Mouse (Mus musculus) kidney, postnatal 10 days (tissue): Measurements from ENCODE around the gene Trim66.

ENCODE experiments used
- DNase-seq: peaks from one replicate; pipeline ENCODE4 v3.0.0; 2021; ENCODE audit warnings: mixed read lengths

Trim66 gene

DNA sequence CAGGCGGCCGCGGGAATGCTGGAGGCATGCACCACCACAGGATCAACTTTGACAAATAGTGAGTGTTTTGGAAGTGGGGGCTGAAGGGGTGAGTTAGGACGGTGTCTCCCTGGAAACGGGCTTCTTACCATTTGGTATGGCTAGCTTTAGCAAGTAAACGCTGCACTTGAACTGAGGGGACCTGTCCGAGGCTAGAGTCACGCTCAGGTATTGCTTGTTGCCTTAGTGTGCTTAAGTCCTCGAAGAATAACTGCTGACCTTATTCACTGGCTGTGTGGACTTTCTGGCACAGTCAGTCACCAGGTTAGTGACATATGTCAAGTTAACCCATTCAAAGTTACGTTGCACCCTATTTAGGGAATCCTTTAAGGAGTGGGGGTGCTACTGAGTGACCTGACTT lies 12.0 kb upstream of the Trim66 start:
- no peak for DNase-seq

DNA sequence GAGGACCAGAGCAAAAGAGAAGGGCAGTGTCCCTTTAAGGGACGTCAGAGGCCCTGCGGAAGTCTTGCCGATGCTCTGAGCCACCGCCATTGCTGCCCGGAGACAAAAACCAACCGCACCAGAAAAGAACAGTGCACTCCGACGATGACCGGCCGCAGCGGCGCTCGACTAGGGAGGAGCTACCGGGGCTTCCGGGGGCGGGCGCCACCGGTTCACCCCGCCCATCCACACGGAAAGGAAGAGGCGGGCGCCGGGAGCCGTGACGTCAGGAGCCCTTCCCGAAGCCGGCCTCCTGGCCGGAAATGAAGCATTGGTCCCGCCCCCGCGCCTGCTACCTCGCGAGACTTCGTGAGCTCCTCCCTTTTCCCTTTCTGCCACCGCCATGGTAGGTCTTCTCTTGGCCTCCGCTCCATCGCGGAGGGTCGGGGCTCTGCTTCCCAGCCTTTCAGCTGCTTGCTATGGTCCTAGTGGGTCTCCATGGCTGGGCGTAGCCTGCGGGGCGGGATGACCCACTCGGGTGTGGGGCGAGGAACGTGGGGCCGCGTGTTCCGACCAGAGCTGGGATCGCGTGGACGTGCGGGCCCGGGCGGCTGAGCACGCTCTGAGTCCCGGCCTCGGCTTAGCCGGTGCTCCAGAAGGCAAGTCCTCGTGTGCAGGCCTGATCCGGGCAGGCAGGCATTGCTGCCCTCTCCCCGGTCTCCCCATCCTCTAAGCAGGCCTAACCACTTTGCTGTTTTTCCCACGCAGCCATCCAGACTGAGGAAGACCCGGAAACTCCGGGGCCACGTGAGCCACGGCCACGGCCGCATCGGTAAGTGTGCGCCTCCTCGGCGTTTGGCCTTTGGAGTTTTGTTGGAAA lies 11.1 kb upstream of the Trim66 start, which contains the start of gene Rpl27a:
Rpl27a (plus strand) TSS at position 310 of the 859 bp plus-strand sequence.
- peak; percentile 100 for DNase-seq

DNA sequence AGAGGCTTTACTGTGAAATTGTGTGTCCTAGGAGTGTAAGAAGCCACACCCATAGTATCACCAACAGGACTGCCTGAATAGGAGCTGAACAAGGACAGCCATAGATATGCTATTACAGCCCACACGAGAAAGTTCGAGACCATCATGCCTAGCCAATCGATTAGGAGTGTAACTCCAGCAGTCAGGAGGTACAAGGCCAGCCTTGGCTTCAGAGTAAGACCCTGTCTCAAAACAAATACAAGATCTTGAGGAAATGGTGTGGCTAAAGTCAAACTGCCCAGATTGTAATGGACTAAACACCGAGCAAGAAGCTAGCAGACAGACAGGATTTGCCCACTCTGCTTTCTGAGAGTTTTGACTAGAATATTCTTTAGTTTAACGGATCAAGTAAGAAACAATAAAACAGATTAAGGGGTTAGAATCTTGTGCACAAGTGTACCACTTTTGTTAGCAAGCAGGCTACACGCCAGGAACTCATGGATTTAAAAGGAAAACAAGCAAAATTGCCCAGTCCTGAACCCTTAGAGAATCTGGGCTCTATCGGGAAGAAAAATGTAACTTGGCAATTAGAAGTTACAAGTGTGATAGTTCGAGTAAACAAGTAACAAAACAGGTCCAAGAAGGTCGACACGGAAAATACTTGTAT lies 10.2 kb upstream of the Trim66 start:
- peak; percentile 11 for DNase-seq

DNA sequence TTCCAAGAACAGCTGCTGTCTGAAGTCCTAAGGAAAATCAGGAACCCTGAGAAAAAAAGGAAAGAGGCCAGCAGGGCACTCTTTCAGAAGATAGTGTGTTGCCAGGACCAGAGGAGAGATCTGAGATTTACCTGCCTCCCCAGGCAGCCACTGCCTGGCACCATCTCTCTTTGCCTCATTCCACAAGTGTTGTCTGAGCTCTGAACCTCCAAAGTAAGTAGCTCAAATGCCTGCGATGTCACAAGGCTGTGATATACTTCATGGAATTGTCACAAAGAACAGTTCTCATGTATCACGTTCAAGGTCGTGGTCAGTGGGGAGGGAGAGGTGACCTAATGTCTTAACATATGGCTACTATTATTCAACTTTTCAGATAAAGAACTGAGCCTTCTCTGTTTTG lies 8.6 kb upstream of the Trim66 start:
- no peak for DNase-seq

DNA sequence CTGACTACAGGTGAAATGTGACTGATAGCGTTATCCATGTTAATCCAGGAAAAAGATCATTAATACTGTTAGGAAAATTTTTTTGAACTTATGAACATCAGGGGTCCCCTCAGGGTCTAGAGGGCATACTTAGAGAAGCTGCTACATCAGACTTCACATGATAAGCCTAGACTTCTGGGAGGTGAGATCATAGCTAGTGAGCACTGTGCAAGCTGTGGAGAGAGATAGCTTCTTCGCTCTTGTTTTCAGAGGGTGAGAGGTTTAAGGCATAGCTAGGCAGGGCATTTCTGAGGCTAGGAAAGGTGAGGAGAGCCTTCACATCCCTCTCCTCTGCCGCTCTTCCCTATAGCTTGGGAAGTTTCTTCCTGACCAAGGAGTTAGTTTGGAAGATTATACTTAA lies 3.9 kb upstream of the Trim66 start:
- DNase-seq = no peak

DNA sequence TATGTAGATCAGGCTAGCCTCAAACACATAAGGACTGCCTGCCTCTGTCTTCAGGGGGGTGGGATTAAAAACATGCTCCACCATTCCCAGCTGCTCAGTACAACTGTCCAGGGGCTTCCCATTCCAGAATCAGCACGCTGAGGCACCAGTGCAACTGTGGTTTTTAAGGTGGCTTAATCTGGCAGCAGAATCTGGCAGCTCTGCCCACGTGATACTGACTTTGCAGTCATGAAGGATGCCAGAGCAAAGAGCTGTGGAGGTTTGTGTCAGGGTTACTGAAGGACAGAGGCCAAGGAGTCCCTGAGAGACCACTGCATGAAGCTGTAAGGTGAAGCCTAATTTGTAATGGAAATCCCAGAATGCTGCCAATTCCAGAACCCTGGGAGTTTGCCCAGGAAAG lies 2.9 kb upstream of the Trim66 start:
- DNase-seq = no peak

DNA sequence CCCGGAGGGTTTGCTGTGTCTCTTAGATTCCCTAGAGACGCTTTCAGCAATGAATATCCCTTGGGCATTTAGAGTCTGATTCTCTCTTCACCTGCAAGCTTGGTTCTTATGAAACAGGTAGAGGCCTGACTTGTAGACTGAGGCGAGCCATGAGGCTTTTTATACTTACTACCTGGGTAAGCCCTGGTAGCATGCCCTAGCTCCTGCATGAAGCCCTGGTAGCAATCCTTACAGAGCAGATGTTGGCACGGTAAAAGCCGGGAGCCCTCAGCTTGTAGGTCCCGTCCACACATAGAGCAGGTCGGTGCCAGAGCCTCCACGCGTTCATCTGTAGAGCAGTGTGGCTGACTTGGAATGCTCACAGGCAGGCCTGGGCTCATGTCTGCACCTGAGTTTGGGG lies 362 bp downstream of the Trim66 start:
- DNase-seq = no peak

DNA sequence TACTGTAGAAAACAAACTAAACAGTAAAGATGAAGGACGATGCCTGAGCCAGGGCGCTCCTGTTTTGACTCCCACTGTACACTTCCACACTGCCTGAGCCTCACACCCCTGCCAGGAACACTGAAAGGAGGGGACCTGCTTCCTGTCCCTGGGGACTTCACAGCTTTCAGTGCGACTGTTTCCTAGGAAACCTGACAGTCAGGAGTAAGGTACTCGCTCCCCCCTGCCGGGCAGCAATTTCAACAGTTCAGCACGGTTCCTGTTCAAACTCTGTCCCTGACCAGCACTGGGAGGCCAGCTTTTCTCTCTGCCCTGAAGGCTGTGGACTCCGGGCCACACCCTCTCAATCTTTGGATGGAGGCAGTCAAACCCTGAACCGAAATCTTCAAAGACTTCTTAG lies 815 bp downstream of the Trim66 start:
- peak; percentile 16 for DNase-seq

DNA sequence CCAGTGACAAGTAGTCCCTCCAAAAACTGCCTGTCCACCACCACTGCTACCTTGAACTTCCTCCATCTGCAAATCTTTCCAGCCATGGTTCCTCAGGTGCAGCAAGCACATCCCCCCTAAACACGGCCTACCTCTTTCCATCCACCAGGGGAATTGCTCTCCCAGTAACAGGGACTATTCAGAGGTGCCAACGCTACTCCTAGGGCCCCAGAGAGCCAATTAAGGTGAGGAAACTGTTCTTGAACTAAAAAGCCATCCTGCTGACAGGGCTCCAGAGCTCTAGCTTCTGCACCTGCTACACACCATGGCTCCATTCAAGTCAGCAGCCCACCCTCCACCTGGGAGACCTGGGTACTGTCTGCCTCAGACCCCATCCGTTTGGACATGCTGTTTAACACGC lies 10.4 kb downstream of the Trim66 start:
- no peak for DNase-seq

DNA sequence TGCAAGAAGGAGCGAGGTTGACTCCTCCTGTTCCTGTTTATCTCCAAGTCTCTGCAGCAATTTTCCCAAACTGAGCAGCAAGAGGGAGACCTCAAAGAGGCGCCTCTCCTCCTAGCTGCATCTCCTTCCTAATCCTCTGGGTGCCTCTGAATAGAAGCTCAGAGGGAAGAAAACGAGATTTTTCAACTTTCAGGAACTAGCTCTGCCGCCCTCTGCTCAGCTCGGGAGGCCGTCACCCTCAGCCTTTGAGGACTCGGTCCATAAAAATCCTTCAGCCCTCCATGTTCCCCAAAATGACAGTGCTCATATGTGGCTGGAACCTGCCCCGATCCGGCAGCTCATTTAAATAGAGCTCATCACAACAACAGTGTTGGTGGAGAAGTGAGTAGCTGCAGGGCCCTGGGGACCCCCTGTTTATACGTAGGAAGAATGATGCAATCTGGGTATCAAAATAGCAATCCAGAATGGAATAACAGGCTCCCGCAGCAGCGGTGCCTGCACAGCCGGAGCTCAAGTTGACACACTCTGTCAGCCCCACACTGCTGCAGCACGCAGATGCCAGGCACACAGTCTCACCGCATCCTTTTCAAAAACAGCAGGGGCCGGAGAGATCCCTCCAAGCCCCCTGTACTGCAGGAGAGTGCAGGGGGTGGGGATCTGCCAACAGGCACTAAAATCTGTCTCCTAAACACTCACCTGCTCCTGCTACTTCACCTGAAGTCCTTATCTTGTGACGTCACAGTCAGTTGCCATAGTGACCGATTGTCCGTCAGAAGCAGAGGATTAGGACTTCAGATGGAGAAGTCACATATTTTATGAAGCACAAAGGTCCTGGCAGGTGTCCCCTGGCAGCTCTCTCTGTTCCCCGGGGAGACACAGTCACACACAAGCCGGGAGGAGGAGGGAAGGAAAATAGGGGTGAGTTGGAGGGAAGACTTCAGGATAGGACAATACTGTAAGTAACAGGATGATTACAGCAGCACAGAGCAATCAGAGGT lies 14.3 kb downstream of the Trim66 start:
- DNase-seq = no peak

DNA sequence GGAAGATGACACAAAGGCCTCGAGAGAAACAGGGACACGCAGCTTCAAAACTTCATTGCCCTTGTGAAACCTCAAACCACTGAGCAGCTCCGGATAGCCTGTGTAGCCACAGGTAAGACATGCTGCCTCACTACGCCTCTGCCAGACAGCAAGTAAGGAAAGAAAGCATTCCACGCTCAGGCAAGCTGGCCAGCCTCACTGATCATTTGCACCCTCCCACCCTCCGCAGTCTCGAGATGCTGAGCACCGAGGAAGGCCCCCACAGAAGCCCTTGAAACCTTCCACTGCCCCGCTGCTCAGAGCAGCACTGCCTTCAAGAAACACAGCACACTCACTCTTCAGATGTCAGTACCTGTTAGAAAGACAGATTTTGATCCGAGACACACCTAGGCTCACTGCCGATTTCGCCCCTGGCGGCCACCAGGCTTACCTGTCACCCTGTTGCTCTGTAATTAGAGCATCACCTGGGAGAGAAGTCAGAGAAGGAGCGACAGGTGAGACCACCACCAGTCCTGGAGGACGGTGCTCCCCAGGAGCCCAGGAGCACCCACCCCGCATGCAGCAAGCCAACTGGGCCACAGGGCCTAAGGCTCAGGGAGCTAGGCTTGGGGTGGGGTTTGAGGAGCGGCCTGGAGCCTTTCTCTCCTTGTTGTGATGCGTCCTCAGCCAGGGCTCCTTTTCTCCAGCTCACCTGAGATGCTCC lies 15.2 kb downstream of the Trim66 start:
- no peak for DNase-seq

DNA sequence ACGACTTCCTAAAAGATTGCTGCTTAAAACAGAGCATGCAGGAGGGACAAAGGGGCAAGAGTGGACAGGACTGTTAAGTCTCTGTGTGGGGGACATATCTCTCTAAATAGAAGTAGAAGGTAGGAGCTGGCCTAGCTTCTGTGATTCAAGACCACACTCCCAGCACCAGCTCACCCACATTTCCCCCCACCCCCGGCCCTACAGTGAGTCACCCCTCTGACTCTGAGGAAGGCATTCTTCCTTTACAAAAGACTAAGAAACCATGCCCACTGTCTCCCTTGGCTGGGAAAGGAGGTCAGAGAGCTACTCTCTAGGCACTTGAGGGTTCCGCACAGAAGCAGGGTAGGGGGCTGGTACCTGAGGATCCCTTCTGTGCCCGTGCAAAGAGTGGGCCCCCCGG lies 23.7 kb downstream of the Trim66 start:
- DNase-seq = no peak

DNA sequence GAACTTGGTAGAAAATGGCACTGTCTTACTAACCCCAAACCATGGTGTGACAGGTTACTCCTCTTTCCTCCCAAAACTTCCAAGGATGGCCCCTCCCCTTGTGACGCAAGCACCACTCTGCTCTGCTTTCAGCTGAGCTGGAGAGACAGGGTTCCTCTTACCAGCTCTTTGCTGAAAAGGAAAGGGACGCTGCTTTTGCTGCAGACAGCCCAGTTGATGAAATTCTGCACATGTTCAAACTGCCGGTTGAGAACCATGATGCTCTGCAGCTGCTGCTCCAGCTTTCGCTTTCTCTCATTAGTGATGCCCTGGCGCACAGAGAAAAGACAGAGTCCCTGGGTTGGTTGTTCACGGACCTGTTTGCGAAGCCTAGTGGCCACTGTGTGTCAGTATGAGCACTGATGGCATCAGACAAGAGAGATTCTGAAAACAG lies 27.2 kb downstream of the Trim66 start:
- DNase-seq = peak; percentile 56

DNA sequence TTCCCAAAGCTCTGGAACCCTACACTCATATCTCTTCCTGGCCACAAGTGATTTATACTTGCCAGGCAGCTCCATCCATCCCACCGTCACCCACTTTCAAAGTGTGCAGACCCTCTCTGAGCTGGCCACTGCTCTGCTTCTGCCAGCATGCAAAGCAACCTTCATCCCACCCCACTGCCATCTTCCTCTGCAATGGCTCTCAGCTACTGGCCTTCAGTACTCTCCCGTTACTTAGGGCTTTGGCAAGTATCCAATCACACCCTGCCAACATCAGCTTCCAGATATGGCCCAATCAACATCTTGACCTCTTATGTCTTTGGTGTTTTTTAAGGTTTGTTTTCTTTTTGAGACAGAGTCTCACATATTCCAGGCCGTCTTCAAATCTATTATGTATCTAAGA lies 30.0 kb downstream of the Trim66 start:
- no peak for DNase-seq

DNA sequence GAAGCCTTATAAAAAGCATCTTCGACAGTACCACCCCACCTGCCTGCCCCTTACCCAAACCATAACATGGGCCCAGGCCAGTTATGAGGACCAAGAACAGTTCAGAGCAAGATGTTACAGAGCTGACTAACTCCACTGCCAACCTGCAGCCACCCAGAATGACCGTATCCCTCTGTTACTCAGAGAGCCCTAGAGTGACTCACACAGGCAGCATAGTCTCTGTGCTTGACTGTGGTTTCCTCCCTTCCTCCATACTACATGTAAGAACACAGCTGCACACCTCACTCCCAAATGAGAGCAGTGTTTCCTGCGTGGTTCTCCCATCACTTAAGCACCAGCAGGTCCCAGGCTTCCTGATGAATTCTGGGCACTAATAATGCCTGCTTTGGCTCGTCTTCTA lies 37.2 kb downstream of the Trim66 start:
- no peak for DNase-seq

DNA sequence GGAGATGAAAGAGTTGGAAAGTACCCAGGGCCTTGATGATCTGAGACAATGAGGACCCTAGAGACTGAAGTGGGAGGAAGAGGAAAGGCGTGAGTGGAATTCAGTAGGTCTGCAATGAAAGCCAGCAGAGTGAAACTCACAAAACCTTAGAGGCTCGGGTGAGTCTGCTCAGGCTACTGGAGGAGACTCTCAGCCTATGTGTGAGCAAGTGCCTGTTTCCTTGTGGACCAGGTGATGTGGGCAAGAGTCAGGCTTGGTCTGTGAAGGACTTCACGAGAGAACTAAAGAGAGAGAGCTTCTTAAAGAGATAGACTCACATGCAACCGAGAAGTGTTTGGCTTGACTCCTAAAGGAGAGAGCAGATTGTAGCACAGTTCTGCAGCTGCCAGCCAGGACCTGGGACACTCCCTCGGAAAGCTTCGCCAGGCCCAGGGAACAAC lies 39.7 kb downstream of the Trim66 start:
- no peak for DNase-seq

DNA sequence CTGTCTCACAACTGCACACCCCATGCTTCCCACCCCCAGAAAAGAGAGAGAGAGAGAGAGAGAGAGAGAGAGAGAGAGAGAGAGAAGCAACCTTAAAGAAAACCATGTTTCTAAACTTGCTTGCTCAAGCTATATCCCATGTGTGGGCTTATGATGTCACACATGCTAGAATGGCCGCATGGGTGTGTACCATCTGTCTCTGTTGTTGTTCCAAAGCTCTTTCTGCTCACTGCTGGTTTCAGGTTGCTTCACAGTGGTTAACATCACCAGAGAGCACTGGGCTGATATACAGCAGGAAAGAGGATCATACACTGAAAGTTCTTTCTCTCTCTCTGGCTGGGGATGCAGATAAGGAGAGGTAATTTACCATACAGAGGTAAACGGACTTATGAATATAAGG lies 40.3 kb downstream of the Trim66 start:
- DNase-seq = no peak

DNA sequence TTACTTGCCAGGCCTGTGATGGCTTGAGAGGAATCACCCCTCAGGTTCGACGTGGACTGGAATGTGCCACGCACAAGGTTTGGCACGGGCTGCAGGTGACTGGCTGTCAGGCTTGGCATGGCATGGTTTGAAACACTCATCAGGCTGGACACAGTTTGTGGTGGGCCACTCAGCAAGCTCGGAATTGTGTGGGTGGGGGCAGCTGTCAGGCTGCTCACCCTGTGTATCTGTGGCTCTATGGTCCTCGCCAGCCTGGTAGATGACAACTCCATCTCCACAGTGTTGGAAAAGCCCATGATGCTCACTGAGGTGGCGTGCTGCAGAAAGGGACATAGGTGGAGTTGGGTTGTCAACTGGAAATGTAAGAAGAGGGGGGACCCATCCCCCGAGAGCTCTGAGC lies 47.2 kb downstream of the Trim66 start:
- no peak for DNase-seq

DNA sequence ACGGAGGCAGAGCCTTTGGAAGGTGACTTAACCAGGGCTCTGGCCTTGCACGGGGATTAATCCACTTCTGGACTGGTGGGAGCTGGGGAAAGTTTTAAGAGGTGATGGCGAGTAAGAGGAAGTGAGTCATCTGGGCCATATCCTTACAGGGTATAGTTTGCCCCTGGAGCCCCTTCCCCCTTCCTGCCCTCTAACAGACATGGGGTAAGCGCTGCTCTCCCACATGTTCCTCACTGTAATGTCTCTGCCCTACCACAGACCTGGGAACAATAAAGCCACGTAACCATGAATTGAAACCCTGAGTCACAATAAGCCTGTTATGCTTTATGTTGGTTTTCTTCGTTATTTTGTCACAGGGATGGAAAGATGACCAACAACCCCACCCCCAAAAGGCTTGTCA lies 51.4 kb downstream of the Trim66 start:
- DNase-seq = no peak

DNA sequence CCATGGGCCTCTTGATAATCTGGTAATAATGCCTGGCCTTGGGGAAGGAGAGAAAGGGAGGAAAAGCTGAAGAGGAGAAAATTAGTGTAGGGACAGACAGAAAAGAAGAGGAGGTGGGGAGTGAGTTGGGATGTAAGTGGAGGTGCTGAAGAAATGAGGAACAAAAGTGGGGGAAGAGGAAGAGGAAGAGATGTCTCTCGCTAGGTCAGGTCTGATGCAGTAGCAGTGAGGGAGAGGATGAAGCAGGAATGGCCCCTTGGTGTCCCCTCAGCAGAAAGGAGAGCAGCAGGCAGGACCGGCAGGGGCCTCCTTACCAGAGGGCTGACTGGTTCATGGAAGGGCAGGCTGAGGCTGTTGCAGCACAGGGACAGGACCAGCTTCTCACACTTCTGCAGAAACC lies 52.2 kb downstream of the Trim66 start:
- DNase-seq = no peak

DNA sequence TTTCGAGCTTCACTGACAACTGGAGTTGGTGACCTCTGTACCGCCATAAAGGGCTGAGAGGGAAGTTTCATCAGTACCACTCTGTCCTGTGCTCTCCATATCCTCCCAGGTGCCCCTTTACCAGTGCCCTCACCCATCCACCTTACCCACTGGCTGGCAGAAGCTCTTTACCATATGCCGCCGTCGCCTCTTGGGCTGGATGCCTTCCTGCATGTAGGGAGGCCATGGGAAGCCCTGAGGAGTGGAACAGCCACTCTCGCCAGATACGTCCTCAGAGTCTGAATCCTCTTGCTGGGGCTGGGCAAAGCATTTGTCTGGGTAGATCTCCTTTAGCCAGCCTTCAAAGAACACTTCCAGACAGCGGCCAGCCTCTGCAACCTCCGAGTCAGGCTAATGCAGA lies 53.1 kb downstream of the Trim66 start:
- DNase-seq = no peak

DNA sequence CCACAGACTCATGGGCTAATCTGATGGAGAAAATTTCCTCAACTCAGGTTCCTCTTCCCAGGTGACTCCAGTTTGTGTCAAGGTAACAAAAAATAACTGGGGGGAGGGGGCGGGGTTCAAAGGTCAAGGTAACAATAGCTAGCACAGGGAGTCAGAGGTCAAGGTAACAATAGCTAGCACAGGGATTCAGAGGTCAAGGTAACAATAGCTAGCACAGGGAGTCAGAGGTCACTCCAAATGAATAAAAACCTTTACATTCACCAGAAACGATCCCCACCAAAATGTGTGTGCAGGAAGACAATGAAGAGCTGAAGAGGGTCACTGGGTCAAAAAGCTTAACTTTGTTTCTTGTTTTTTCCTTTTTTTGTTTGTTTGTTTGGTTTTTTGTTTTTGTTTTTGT lies 59.9 kb downstream of the Trim66 start:
- DNase-seq = no peak

DNA sequence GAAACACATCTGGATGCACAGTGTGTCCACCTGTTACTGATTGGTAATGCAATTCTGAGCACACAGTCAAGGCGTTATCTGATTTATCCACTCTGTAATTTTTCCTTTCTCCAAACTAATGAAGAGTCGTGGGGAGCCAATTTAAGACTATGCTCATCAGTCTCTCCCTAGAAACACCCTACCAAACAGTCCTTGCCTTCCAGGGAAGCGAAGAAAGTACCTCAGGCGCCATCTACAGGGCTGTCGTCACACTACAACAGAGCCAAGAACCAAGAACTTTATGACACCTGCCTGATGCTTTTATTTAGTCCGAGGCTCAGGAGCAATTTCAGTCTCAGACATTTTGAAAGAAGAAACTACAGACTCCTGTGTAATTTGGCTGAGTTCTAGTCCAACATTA lies 62.9 kb downstream of the Trim66 start:
- peak; percentile 57 for DNase-seq
